Mouse (Mus musculus) ovary, postnatal 14 days (tissue): Measurements from ENCODE around the gene Ms4a4c.
"Not testable (repeated sequence)": the region's sequence is repeated elsewhere in the genome, so short reads cannot be mapped to it uniquely, and the experiment has no call there.

Source experiments
- DNase-seq: peaks from one replicate; pipeline ENCODE4 v3.0.0; 2022; ENCODE audit warnings: low spot score

The Ms4a4c gene

GRCm38 (mm10) chr19:11404527-11404926 is at the start of gene Ms4a4c:
Gene Ms4a4c (plus strand): TSS chr19:11404770.
- no peak for DNase-seq

GRCm38 (mm10) chr19:11355730-11356129 is 48.8 kb upstream of the Ms4a4c start:
- DNase-seq, result no peak

GRCm38 (mm10) chr19:11360106-11360505 is 44.5 kb upstream of the Ms4a4c start:
- DNase-seq, result no peak

GRCm38 (mm10) chr19:11362002-11362401 is 42.6 kb upstream of the Ms4a4c start:
- no peak for DNase-seq

- no peak for DNase-seq
Measured at GRCm38 (mm10) chr19:11368310-11368709, 36.3 kb upstream of the Ms4a4c start.

- no peak for DNase-seq
Measured at GRCm38 (mm10) chr19:11371181-11371580, 33.4 kb upstream of the Ms4a4c start.

- DNase-seq, result no peak
Measured at GRCm38 (mm10) chr19:11375273-11375672, 29.3 kb upstream of the Ms4a4c start, which contains the start of gene Ms4a4a. Gene Ms4a4a (plus strand): TSS chr19:11375523.

- DNase-seq, result no peak
Measured at GRCm38 (mm10) chr19:11376399-11376798, 28.2 kb upstream of the Ms4a4c start.

GRCm38 (mm10) chr19:11387109-11387508 is 17.5 kb upstream of the Ms4a4c start:
- DNase-seq, result no peak

GRCm38 (mm10) chr19:11387685-11388084 is 16.9 kb upstream of the Ms4a4c start:
- no peak for DNase-seq

- DNase-seq, result no peak
Measured at GRCm38 (mm10) chr19:11388949-11389348, 15.6 kb upstream of the Ms4a4c start.

- no peak for DNase-seq
Measured at GRCm38 (mm10) chr19:11395769-11396168, 8.8 kb upstream of the Ms4a4c start.

GRCm38 (mm10) chr19:11407428-11407827 is 2.9 kb downstream of the Ms4a4c start:
- DNase-seq, result no peak

- DNase-seq, result no peak
Measured at GRCm38 (mm10) chr19:11408591-11408990, 4.0 kb downstream of the Ms4a4c start.

GRCm38 (mm10) chr19:11411640-11412039 is 7.1 kb downstream of the Ms4a4c start:
- no peak for DNase-seq

- no peak for DNase-seq
Measured at GRCm38 (mm10) chr19:11414084-11414483, 9.5 kb downstream of the Ms4a4c start.

GRCm38 (mm10) chr19:11415581-11415980 is 11.0 kb downstream of the Ms4a4c start:
- DNase-seq, result no peak

GRCm38 (mm10) chr19:11418865-11419264 is 14.3 kb downstream of the Ms4a4c start:
- not testable (repeated sequence) for DNase-seq

- not testable (repeated sequence) for DNase-seq
Measured at GRCm38 (mm10) chr19:11431209-11431608, 26.6 kb downstream of the Ms4a4c start.

- DNase-seq, result no peak
Measured at GRCm38 (mm10) chr19:11435058-11435834, 30.7 kb downstream of the Ms4a4c start.

GRCm38 (mm10) chr19:11443338-11443737 is 38.8 kb downstream of the Ms4a4c start, which contains the start of gene Ms4a4b:
Gene Ms4a4b (plus strand): TSS chr19:11443553.
- DNase-seq, result no peak

GRCm38 (mm10) chr19:11443964-11444363 is 39.4 kb downstream of the Ms4a4c start:
- no peak for DNase-seq

- DNase-seq, result no peak
Measured at GRCm38 (mm10) chr19:11447238-11447637, 42.7 kb downstream of the Ms4a4c start.

GRCm38 (mm10) chr19:11459041-11459440 is 54.5 kb downstream of the Ms4a4c start:
- DNase-seq, result not testable (repeated sequence)
